Mouse (Mus musculus) forebrain, embryonic 12.5 days (tissue): ENCODE data around the gene Prdx5. TPM values are rescaled to one million over a fixed set of nuclear protein-coding genes. Genes with fewer than 3 reads are reported as not detected.

Experiments
- ATAC-seq: fragments of 200-750 bp; cut with Nextera tagmentation; 2 replicates; pipeline ENCODE4 v1.8.0; 2017; ENCODE audit warnings: moderate TSS enrichment; ENCODE audit not compliant: low FRiP score
- H3K27ac ChIP-seq: fragments of 300-500 bp; sonication (generic); 2 replicates; pipeline ENCODE4 v1.5.1; 2016; ENCODE audit warnings: mild to moderate bottlenecking
- H3K27me3 ChIP-seq: fragments of 300-500 bp; sonication (generic); 2 replicates; pipeline ENCODE4 v1.6.1; 2016; ENCODE audit warnings: mild to moderate bottlenecking
- H3K36me3 ChIP-seq: fragments of 300-500 bp; sonication (generic); replicated peaks from 2 replicates; pipeline ENCODE4 v1.6.1; 2016; ENCODE audit warnings: mild to moderate bottlenecking
- H3K4me1 ChIP-seq: fragments of 300-500 bp; sonication (generic); 2 replicates; pipeline ENCODE4 v1.6.1; 2016
- H3K4me2 ChIP-seq: fragments of 300-500 bp; sonication (generic); 2 replicates; pipeline ENCODE4 v1.6.1; 2016; ENCODE audit warnings: mild to moderate bottlenecking, moderate library complexity
- H3K4me3 ChIP-seq: fragments of 300-500 bp; sonication (generic); replicated peaks from 2 replicates; pipeline ENCODE4 v1.5.1; 2016; ENCODE audit warnings: mild to moderate bottlenecking
- H3K9ac ChIP-seq: fragments of 300-500 bp; sonication (generic); 2 replicates; pipeline ENCODE4 v1.6.1; 2016; ENCODE audit warnings: mild to moderate bottlenecking
- H3K9me3 ChIP-seq: fragments of 300-500 bp; sonication (generic); 2 replicates; pipeline ENCODE4 v1.6.1; 2016
- WGBS: fragments of 180-500 bp; shearing (Covaris S2); methylation state at CpG from one replicate; pipeline ENCODE4 v1.1.7; 2016; 5-methylcytosine and 5-hydroxymethylcytosine counted together
- polyA plus RNA-seq: library from polyadenylated mRNA; unstranded; fragments of >200 nt; fragmentation: Nextera tagmentation; extraction: Ambion mirVana; gene quantifications from 2 replicates; pipeline ENCODE4 v1.2.1, GENCODE M21; 2016

Prdx5 gene
- polyA plus RNA-seq, 1 experiment from 2014 or later: 160 TPM

DNA sequence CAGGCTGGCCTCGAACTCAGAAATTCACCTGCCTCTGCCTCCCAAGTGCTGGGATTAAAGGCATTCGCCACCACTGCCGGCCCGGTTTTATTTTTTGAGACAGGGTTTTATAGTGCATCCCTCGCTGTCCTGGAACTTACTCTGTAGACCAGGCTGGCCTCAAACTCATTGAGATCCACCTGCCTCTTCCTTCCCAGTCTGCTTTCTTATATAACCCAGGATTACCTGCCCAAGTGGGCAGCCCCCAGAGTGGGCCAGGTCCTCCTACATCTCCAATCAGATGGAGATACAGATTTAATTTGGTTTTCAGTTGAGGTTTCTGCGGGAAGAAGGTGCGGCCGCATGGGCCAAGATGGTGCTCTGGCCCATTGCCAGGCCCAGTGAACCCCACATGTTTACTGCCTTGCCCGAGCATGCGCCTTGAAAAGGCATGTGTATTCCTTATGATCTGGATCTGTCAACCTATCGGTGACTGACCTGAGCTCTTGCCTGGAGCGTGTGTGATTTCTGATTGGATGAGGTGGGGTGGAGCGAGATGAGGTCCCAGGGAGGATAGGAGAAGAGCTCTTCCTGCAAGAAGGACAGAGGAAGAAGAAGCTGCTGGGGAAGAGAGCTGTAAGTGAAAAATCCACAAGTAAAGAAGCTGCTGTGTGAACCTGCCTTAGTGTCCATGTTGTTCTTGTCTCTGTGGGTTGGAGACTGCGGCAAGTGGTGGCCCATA, 16.0 kb downstream of the Prdx5 start:
- H3K4me1 ChIP-seq: no peaks in the 10 kb centered on the region
- no peak overlapping the region for H3K4me3 ChIP-seq
- no peak overlapping the region for H3K4me2 ChIP-seq
- H3K9ac ChIP-seq: 0 out of 2 replicates have a peak overlapping the region, but pooled peaks have one; percentile 18
- no peaks in the 10 kb centered on the region for H3K36me3 ChIP-seq
- H3K27me3 ChIP-seq: peaks cover 4% of the 10 kb centered on the region; the same call in 1 of the 2 replicates
- 0 out of 2 replicates have a peak, but pooled peaks cover 10% of the 10 kb centered on the region for H3K9me3 ChIP-seq
- WGBS: 94% methylated on average over 14 of the region's 14 CpGs
- ATAC-seq: no peak
- H3K27ac ChIP-seq: no peak overlapping the region

DNA sequence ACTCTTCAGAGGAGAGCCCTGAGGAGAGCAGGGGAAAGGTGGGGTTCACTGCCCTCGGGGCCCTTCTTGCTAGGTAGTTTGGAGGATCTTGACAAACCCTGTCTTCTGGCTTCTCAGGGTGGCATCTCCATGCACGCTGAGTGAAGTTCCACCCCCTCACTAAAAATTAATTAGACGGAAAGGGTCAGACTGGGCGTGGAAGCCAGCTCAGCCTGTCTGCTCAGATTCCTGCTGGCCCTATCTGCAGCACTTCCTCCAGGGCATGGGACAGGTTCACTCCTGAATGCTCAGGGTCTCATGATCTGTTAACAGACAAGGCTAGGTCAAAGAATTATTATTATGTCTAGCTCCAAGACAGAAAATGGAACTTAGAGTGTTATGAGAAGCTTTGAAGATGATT, 17.4 kb downstream of the Prdx5 start:
- 79% methylated on average over 4 of the region's 4 CpGs for WGBS
- ATAC-seq: no peak
- Histone ChIP-seq H3K9ac (no peak overlapping the region), H3K4me3 (no peak overlapping the region), H3K4me1 (no peaks in the 10 kb centered on the region), H3K9me3 (0 out of 2 replicates have a peak, but pooled peaks cover 10% of the 10 kb centered on the region), H3K4me2 (no peak overlapping the region), H3K36me3 (no peaks in the 10 kb centered on the region), H3K27me3 (no peaks in the 10 kb centered on the region), H3K27ac (no peak overlapping the region)

DNA sequence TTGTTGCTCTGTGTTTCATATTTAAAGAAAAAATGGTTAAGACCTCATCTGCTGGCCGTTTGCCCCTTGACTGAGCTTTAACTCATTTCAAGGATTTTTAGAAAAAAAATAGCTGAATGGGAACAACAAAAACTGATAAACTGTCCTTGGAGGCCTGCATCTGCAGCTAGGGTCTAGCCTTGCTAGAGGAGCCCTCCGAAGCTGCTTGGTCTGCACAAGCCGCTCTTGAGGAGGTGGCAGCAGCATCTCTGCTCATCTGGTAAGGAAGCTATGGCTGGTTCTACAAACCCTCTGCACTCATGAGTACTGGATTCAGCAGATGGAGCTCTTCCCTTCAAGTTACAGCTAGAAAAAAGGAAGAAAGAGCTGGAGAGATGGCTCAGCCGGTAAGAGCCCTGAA, 31.9 kb downstream of the Prdx5 start:
- 92% methylated on average over 4 of the region's 4 CpGs for WGBS
- Histone ChIP-seq H3K27me3 (no peaks in the 10 kb centered on the region), H3K27ac (no peak overlapping the region), H3K9me3 (peaks cover 12% of the 10 kb centered on the region), H3K4me2 (no peak overlapping the region), H3K4me1 (no peaks in the 10 kb centered on the region), H3K4me3 (no peak overlapping the region), H3K36me3 (no peaks in the 10 kb centered on the region), H3K9ac (no peak overlapping the region)
- ATAC-seq: no peak

DNA sequence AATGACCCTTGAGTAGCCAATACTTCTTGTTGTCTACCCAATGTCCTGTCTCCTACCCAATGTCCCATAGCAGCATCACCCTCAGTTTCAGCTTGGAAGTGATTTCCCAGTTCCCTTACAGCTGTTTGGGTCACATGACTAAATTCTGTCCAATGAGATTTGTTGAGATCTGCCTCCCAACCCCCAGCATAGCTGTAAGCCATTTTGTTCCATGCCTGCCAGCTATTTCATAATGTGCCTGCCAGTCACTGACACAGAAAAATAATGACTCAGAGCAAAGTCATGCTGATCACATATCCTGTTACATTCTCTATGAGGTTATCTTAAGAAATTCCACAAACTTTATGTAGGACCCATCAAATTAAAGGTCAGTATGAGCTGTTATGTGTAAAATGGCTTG, 33.1 kb downstream of the Prdx5 start:
- Histone ChIP-seq H3K27ac (no peak overlapping the region), H3K36me3 (no peaks in the 10 kb centered on the region), H3K9me3 (peaks cover 12% of the 10 kb centered on the region), H3K4me1 (no peaks in the 10 kb centered on the region), H3K4me3 (no peak overlapping the region), H3K27me3 (no peaks in the 10 kb centered on the region), H3K4me2 (no peak overlapping the region), H3K9ac (no peak overlapping the region)
- no peak for ATAC-seq

DNA sequence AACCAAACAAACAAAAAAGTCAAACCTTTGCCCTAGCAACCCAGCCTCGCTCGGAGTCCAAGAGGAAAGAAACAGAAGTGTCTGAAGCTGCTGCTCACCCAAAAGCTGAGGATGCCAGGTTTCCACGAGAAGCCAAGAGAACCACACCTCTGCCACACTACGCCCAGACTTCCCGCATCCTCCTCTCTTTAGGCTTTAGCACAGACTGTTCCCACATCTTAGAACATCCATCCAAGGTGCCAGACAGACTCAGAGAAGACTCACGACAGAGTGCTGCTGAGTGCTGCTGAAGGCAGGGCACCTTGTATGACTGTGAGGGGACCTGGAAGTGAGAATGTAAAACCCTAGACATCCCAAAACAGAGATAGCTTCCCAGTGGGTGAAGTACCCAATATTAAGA, 34.1 kb downstream of the Prdx5 start:
- Histone ChIP-seq H3K4me1 (no peaks in the 10 kb centered on the region), H3K4me2 (no peak overlapping the region), H3K27ac (no peak overlapping the region), H3K9me3 (peaks cover 9% of the 10 kb centered on the region), H3K27me3 (no peaks in the 10 kb centered on the region), H3K36me3 (no peaks in the 10 kb centered on the region), H3K9ac (no peak overlapping the region), H3K4me3 (no peak overlapping the region)
- 92% methylated on average over 6 of the region's 6 CpGs for WGBS
- ATAC-seq: no peak

DNA sequence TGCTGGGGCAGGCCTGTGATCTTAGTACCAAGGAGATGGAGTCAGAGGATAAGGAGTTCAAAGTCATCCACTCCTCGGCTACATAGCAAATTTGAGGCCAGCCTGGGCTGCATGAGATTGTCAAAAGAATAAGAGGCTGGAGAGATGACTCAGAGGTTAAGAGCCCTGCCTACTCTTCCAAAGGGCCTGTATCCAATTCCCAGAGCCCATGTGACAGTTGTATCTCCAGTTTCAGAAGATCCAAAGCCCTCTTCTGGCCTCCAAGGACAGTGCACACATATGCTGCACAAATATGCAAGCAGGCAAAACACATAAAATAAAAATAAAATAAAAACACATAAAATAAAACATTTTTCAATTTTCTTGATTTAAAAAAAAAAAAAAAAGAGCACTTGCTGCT, 35.6 kb downstream of the Prdx5 start:
- Histone ChIP-seq H3K4me3 (no peak overlapping the region), H3K9me3 (no peaks in the 10 kb centered on the region), H3K4me2 (no peak overlapping the region), H3K9ac (no peak overlapping the region), H3K36me3 (no peaks in the 10 kb centered on the region), H3K27ac (no peak overlapping the region), H3K4me1 (no peaks in the 10 kb centered on the region), H3K27me3 (no peaks in the 10 kb centered on the region)
- no peak for ATAC-seq
- 92% methylated on average over 1 of the region's 1 CpGs for WGBS

DNA sequence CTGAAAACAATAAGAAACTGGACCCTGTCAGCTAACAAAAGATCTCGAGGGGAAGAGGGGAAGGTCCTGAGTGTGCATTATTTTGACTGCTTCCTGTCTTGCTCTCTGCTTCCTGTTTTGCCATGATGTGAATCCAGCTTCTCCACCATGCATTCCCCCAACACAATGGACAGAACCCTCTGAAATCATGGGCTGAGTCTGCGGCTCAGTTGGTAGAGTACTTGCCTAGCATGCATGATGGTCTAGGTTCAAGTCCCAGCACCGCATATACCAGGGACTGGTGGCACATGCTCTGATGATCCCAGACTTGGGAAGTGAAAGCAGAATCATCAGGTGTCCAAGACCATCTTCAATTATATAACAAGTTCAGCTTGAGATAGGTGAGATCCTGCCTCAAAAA, 37.2 kb downstream of the Prdx5 start:
- Histone ChIP-seq H3K4me1 (no peaks in the 10 kb centered on the region), H3K27ac (no peak overlapping the region), H3K9me3 (no peaks in the 10 kb centered on the region), H3K4me2 (no peak overlapping the region), H3K36me3 (no peaks in the 10 kb centered on the region), H3K9ac (no peak overlapping the region), H3K27me3 (no peaks in the 10 kb centered on the region), H3K4me3 (no peak overlapping the region)
- 81% methylated on average over 3 of the region's 3 CpGs for WGBS
- no peak for ATAC-seq

DNA sequence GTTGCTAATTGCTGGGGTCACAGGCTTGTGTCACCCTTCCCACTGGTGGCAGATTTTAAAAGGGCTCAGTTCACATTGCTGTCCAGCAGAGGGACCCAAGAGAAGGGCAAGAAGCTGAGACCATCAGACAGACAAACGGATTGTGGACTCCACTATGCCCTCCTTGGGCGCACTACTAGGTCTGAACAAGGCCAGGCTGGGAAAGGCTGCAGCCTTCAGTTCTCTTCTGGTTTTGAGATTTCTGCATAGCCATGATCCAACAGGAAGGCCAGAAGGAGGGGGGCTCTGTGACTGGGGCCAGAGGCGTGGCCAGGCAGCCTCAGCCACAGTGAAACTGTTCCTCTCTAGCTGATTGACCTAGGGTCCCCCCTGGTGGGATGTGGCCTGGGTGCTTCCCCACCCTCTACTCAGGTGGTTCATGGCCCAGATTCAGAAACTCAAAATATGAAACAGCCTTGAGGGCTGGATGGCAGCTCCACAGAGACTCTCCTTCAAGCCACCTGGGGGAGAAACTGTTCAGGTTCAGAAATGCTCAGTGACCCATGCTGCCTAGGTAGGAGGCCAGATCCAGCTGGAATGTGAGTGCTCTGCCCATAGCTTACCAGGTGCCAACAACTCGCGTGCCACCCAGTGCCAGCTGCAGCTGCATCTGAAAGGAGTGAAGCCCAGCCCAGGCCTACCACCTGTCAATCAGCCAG, 38.2 kb downstream of the Prdx5 start:
- H3K27ac ChIP-seq: no peak overlapping the region
- H3K9ac ChIP-seq: no peak overlapping the region
- H3K9me3 ChIP-seq: no peaks in the 10 kb centered on the region
- H3K4me1 ChIP-seq: no peaks in the 10 kb centered on the region
- no peaks in the 10 kb centered on the region for H3K36me3 ChIP-seq
- no peak overlapping the region for H3K4me2 ChIP-seq
- no peak overlapping the region for H3K4me3 ChIP-seq
- no peak for ATAC-seq
- no peaks in the 10 kb centered on the region for H3K27me3 ChIP-seq
- WGBS: 71% methylated on average over 5 of the region's 5 CpGs

DNA sequence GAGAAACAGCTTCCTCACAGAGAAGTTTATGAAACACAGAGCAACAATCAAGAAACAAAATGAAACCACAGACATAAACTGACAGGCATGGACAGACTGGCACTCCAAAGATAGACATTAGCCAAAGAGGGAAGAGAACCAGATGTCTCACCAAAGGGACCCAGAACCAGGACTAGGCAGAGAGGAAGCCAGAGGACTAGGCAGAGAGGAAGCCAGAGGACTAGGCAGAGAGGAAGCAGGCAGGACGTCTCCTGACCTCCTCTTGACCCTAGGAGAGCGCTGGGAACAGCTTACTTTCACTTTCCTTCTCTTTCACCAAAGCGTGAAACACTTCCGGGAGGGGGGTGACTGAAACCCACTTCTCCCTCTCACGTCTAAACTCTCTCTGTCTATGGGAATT, 40.6 kb downstream of the Prdx5 start:
- 11% methylated on average over 5 of the region's 5 CpGs for WGBS
- no peak overlapping the region for H3K4me2 ChIP-seq
- no peaks in the 10 kb centered on the region for H3K9me3 ChIP-seq
- H3K36me3 ChIP-seq: no peaks in the 10 kb centered on the region
- no peaks in the 10 kb centered on the region for H3K4me1 ChIP-seq
- H3K9ac ChIP-seq: no peak overlapping the region
- no peaks in the 10 kb centered on the region for H3K27me3 ChIP-seq
- ATAC-seq: no peak
- no peak overlapping the region for H3K4me3 ChIP-seq
- H3K27ac ChIP-seq: no peak overlapping the region

DNA sequence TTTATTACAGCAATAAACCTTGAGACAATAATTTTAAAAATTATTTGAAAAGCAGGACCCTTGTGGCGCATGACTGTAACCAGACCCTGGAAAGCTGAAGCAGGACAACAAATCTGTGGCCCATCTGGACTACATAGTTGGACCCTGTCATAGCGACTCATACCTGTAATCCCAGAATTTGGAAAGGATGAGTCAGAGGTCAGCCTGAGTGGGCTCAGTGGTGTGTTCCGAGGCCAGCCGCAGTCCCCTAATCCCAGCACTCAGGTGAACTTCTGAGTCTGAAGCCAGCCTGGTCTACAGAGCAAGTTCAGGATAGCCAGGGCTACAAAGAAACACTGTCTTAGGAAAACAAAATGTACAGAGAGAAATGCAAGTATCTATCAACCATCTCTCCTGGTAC, 48.5 kb downstream of the Prdx5 start:
- ATAC-seq: no peak
- Histone ChIP-seq H3K9ac (no peak overlapping the region), H3K27ac (no peak overlapping the region), H3K9me3 (no peaks in the 10 kb centered on the region), H3K4me1 (0 out of 2 replicates have a peak, but pooled peaks cover 6% of the 10 kb centered on the region), H3K36me3 (no peaks in the 10 kb centered on the region), H3K4me2 (no peak overlapping the region), H3K4me3 (no peak overlapping the region), H3K27me3 (peaks cover 6% of the 10 kb centered on the region; the same call in 1 of the 2 replicates)
- WGBS: 93% methylated on average over 4 of the region's 4 CpGs

DNA sequence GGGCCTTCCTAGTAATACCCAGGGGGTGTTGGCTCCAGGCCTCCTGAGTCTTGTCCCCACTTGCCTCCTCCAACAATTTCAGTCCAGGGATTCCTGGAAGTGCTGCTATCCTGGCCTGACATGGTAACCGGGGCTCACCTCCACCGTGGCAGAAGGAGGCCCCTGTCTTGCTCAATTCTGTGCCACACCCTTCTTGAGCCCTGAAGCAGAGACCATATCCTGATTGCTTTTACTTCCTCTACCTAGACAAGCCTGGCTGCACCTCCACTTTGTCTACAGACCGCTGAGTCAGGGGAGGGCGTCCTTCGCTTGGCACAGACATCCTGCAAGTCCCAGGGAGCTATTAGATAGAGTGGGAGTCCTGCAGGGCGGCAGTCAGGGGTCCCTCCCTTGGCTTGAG, 49.2 kb downstream of the Prdx5 start:
- Histone ChIP-seq H3K4me2 (no peak overlapping the region), H3K4me1 (peaks cover 12% of the 10 kb centered on the region), H3K36me3 (no peaks in the 10 kb centered on the region), H3K4me3 (no peak overlapping the region), H3K9me3 (no peaks in the 10 kb centered on the region), H3K27me3 (peaks cover 12% of the 10 kb centered on the region; the same call in 1 of the 2 replicates), H3K27ac (no peak overlapping the region), H3K9ac (no peak overlapping the region)
- no peak for ATAC-seq
- WGBS: 77% methylated on average over 6 of the region's 6 CpGs

DNA sequence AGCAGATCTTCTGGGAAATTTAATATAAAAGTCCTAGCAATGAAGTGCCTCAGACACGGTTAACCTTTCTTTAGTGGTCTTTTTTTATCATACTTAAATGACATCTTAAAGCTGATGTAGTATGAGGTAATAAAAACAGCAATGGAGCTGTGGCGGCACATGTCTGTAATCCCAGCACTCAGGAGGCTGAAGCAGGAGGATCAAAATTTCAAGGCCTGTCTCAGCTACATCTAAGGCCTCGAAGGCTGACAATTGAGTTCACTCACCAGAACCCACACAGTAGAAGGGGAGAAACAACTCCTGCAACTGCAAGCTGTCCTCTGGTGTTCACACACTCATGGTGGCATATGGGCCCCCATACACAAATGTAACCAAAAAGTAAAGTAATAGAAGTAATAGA, 49.9 kb downstream of the Prdx5 start:
- Histone ChIP-seq H3K27me3 (peaks cover 19% of the 10 kb centered on the region; the same call in 1 of the 2 replicates), H3K27ac (no peak overlapping the region), H3K4me3 (no peak overlapping the region), H3K4me1 (peaks cover 19% of the 10 kb centered on the region), H3K36me3 (no peaks in the 10 kb centered on the region), H3K4me2 (no peak overlapping the region), H3K9me3 (no peaks in the 10 kb centered on the region), H3K9ac (no peak overlapping the region)
- WGBS: 92% methylated on average over 3 of the region's 3 CpGs
- no peak for ATAC-seq
